Mouse (Mus musculus): ENCODE data around the gene Otud6a.

GRCm38 (mm10) chrX:100470126-100470525, 41.3 kb downstream of the Otud6a start:
- TF ChIP-seq CTCF (IDR thresholded peaks at IDR 0.05), result no peak
- TF ChIP-seq EP300 (IDR thresholded peaks at IDR 0.05), result no peak
